20 mouse cellular contexts compared by ENCODE assay signal in the genomic region with DNA sequence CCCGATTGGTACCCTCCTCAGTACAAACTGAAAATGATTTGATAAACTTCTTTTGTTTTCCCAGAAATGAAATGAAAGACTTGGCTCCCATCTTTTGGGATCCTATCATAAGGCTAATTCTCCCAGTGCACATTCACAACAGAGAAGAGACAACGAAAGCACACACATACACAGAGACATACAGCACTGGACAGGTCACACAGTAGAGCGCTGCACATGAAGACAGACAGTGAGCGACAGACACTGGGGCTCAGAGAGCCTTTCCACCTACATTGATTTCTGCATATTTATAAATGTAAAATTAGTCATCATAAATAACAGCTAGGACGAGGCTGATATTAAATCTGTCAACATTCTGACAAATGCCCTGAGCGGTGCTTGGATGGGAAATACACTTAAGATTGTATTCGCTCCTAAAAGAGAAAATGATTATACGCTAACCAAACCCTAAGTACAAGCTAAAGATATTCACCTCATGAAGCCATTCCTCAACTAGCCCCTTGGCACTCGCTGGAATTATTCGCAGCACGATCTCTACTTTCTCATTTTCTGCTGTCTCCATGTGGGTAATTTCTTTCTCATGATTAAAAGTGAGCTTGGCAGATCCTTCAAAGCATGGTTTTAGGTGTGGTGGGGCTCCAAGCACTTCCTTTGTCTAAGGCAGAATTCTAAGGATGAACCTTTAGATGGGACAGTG.
DNase-seq lines count a peak whose midpoint lies in the region; ATAC-seq lines count a peak whose summit lies in the region.
"Had no signal": no experiment of that assay in that cellular context is flagged by ENCODE, and none has a peak within 500 bp of the region (broad histone marks: within the 10 kb centered on the region; RNA-seq: fewer than 3 reads in every experiment).

No protein-coding gene starts in this region.

- peaks cover 20% of the 10 kb centered on the region for H3K36me3 ChIP-seq in hindbrain, embryonic 13.5 days
- peaks cover 25% of the 10 kb centered on the region for H3K36me3 ChIP-seq in midbrain, embryonic 13.5 days
- H3K36me3 ChIP-seq in neural tube, embryonic 15.5 days: peaks cover 14% of the 10 kb centered on the region
- H3K36me3 ChIP-seq: G1E; heart, embryonic 12.5 days had no signal

- WGBS in hindbrain, embryonic 13.5 days: 56% methylated on average over 11 of the region's 11 CpGs
- 65% methylated on average over 11 of the region's 11 CpGs for WGBS in midbrain, embryonic 13.5 days
- 46% methylated on average over 11 of the region's 11 CpGs for WGBS in neural tube, embryonic 15.5 days

- no peak for ATAC-seq in hindbrain, embryonic 13.5 days (ENCODE audit: low FRiP score)
- peak; percentile 53 for ATAC-seq in midbrain, embryonic 13.5 days
- peak; percentile 55; the same call in 1 of the 2 replicates for ATAC-seq in neural tube, embryonic 15.5 days (ENCODE audit: low FRiP score)
- ATAC-seq: CD4-positive, CD25-positive, alpha-beta regulatory T cell, adult 4 months; intestine, embryonic 16.5 days had no signal

- peak overlapping the region; percentile 87 for H3K27ac ChIP-seq in hindbrain, embryonic 13.5 days
- H3K27ac ChIP-seq in midbrain, embryonic 13.5 days: peak overlapping the region; percentile 90
- H3K27ac ChIP-seq in neural tube, embryonic 15.5 days (replicated peaks): peak overlapping the region; percentile 69
- H3K27ac ChIP-seq: kidney, postnatal 0 days; stomach, postnatal 0 days had no signal

- peaks cover 54% of the 10 kb centered on the region for H3K4me1 ChIP-seq in hindbrain, embryonic 13.5 days (replicated peaks)
- peaks cover 65% of the 10 kb centered on the region for H3K4me1 ChIP-seq in midbrain, embryonic 13.5 days (replicated peaks)
- peaks cover 28% of the 10 kb centered on the region for H3K4me1 ChIP-seq in neural tube, embryonic 15.5 days

- no peak overlapping the region for H3K4me3 ChIP-seq in hindbrain, embryonic 13.5 days
- H3K4me3 ChIP-seq in midbrain, embryonic 13.5 days (replicated peaks): no peak overlapping the region
- no peak overlapping the region for H3K4me3 ChIP-seq in neural tube, embryonic 15.5 days (replicated peaks)
- H3K4me3 ChIP-seq: heart, embryonic 12.5 days had no signal

- no peaks in the 10 kb centered on the region for H3K9me3 ChIP-seq in hindbrain, embryonic 13.5 days
- H3K9me3 ChIP-seq in midbrain, embryonic 13.5 days: no peaks in the 10 kb centered on the region
- H3K9me3 ChIP-seq in neural tube, embryonic 15.5 days (replicated peaks): no peaks in the 10 kb centered on the region
- H3K9me3 ChIP-seq: heart, embryonic 12.5 days had no signal

- H3K9ac ChIP-seq in hindbrain, embryonic 13.5 days: no peak overlapping the region
- peak overlapping the region; percentile 21; the same call in 1 of the 2 replicates for H3K9ac ChIP-seq in midbrain, embryonic 13.5 days (replicated peaks)
- no peak overlapping the region for H3K9ac ChIP-seq in neural tube, embryonic 15.5 days (replicated peaks)
- H3K9ac ChIP-seq: heart, embryonic 12.5 days had no signal

- no peak overlapping the region for H3K4me2 ChIP-seq in hindbrain, embryonic 13.5 days
- no peak overlapping the region for H3K4me2 ChIP-seq in midbrain, embryonic 13.5 days (replicated peaks)
- no peak overlapping the region for H3K4me2 ChIP-seq in neural tube, embryonic 15.5 days
- H3K4me2 ChIP-seq: heart, embryonic 12.5 days had no signal

- DNase-seq in cerebellum, postnatal 10 days: peak; percentile 13 to 30
- no peak for DNase-seq in cerebellum, adult 11-12 months
- DNase-seq in right cerebral cortex, adult 18-20 months: no peak
- no peak for DNase-seq in thymus, postnatal 0 days (ENCODE audit: low spot score)
- no peak for DNase-seq in gastrocnemius, postnatal 10 days
- DNase-seq: cerebellum, postnatal 25 days; heart, postnatal 36 days; left cerebral cortex, postnatal 4 days; lung, adult 18-20 months; lung, postnatal 36 days; thymus, postnatal 25 days had no signal

- H3K27me3 ChIP-seq in hindbrain, embryonic 13.5 days: no peaks in the 10 kb centered on the region
- H3K27me3 ChIP-seq in midbrain, embryonic 13.5 days: no peaks in the 10 kb centered on the region
- no peaks in the 10 kb centered on the region for H3K27me3 ChIP-seq in neural tube, embryonic 15.5 days (replicated peaks)
- H3K27me3 ChIP-seq: heart, embryonic 12.5 days had no signal

Comparison
In these comparisons a context has a peak if more than half of its experiments do, and no peak if none do; other contexts are left out.
1. DNase-seq: peak in cerebellum, postnatal 10 days (2 of 2); none in cerebellum, adult 11-12 months (single experiment), right cerebral cortex, adult 18-20 months (single experiment), thymus, postnatal 0 days (single experiment) and gastrocnemius, postnatal 10 days (single experiment).
2. Peak in every context shown above with its lines, with median percentiles within 50 percentile points of each other: H3K27ac ChIP-seq.